Mouse (Mus musculus): ENCODE data around the gene Gm8369. TPM values are rescaled to one million over a fixed set of nuclear protein-coding genes. Genes with fewer than 3 reads are reported as not detected.
"Not testable (repeated sequence)": the region's sequence is repeated elsewhere in the genome, so short reads cannot be mapped to it uniquely, and the experiment has no call there.

Gene Gm8369
- polyA plus RNA-seq (2012), result not detected in 2 replicates

DNA sequence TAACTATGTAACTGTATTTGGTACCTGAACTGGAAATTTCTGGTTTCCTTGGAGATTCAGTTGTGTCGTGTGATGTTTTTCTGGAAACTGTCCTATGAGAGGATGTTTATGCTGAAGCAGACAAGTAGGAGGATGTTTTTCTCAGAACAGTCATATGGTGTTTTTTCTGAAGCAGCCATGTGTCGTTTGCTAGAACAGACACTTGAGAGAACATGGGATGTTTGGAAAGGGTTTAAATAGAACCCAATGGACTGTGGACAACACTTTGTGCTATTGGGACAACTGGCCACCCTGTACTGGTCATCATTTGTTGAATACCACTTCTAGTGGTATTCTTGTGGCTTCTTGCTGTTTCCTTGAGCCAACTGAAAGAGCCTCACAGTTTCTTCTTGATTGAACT, at the start of gene Gm8369:
Gene Gm8369, plus strand, starts transcription at position 193 of the 400 bp plus-strand sequence.
- no peak for TF ChIP-seq GATA1 (IDR thresholded peaks at IDR 0.05; ENCODE audit: low read length)

DNA sequence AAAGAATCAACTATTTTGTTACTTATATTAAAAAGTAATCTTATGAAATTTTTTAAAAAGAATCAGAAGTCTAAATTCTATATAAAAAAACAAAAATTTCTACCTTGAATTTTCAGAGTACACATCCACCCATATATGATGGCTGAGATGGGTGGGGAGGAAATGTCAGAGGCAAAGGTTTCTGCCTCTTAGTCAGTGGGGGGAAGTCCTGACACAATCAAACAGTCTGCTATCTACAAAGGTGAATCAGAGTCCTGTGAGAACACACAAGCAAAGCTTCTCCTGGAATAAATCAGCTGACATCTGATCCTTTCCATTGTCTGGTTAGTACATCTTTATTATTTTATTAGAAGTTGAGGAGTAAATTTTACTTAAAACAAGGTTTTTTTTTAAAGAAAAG, 42.4 kb upstream of the Gm8369 start, which contains the start of gene Ms4a4b:
Gene Ms4a4b, plus strand, starts transcription at position 216 of the 400 bp plus-strand sequence.
- no peak for TF ChIP-seq GATA1 (IDR thresholded peaks at IDR 0.05; ENCODE audit: low read length)

DNA sequence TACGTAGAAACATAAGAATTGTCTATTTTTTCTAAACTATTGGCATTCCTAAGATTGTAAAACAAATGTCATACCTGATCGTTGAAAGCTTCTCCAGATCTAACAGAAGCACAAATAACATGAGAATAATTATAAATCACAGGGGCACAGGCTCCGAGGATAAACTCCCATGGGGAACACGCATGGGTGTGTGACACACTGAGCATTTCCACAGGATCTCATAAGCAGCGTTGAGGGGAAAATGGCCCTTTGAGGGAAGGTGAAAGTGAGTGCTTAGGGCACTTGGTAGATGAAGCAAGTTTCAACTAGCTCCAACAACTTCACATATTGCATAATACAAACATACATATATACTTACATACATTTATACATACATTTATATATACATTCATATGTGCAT, 41.8 kb upstream of the Gm8369 start:
- no peak for TF ChIP-seq GATA1 (IDR thresholded peaks at IDR 0.05; ENCODE audit: low read length)

DNA sequence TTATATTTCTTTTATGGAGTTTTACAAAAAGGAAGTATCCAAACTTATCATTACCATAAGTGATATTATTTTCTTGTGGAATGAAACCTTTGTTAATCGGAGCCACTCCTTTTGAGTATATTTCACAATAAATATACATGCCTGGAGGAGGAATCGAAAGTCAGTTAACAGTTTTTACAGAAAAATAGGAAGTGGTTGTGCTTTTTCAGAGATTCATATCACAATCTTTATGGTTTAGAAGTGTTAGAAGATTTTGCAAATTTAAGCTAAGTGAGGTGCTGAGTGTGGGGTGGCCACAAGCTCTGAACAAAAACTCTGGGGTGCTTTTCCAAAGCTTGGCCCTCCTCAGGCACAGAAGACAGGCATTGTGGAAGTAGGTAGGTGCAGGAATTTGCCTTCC, 38.5 kb upstream of the Gm8369 start:
- no peak for TF ChIP-seq GATA1 (IDR thresholded peaks at IDR 0.05; ENCODE audit: low read length)

DNA sequence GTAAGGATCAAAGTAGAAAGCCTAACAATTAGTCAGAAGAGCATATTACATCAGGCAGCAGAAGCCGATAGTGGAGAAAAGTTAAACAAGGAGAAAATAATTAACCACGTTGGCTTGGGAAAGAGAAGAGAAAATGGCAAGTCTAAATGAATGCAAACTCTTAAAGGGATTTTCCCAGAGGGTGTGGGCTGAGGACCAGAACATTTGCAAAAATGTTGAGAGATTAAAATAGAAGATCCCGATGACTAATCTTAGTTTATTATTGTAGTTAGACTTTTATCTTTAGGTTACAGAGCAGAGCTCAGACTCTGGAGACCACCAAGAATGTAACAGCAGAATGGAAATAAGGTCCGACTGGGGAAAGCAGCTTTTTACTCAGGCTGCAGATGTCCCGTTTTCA, 19.3 kb upstream of the Gm8369 start:
- no peak for TF ChIP-seq GATA1 (IDR thresholded peaks at IDR 0.05; ENCODE audit: low read length)

DNA sequence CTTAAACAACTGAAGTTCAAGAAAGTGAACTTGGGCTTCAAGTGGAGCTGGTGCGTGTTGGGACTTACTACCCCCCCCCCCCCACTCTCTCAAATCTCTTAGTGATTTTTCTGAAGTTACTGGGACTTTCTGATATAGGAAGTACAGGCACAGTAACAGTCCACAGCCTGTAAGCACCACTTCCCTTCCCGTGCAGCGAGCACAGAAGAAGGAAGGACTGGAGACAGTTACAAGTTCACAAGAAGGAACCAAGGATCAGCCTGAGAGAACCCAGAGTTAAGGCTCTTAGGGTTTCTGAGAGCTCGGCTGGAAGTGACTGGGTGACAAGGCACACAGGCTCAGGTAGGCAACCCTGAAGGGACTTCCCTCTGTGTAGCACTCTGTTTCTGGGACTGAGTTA, 16.5 kb upstream of the Gm8369 start, which contains the start of gene Ms4a6c:
Gene Ms4a6c, plus strand, starts transcription at position 152 of the 400 bp plus-strand sequence.
- not testable (repeated sequence) for TF ChIP-seq GATA1 (IDR thresholded peaks at IDR 0.05; ENCODE audit: low read length)

DNA sequence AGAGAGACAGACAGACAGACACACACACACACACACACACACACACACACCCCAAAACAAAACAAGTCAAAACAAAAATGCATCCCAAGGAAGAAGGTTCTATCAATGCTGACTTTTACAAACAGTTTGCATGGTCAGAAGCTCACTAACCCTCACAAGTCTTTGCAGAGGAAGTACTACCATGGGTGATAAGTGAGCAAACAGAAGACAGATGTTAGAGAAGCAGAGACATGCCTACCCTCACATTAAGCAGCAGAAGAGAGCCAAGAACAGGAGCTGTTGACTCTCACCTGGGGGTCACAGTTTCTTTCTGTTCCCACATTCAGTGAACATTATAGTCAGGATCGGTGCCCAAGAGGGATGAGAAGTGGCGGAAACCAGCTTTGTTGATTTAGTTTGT, 6.0 kb upstream of the Gm8369 start:
- TF ChIP-seq GATA1 (IDR thresholded peaks at IDR 0.05; ENCODE audit: low read length), result no peak

DNA sequence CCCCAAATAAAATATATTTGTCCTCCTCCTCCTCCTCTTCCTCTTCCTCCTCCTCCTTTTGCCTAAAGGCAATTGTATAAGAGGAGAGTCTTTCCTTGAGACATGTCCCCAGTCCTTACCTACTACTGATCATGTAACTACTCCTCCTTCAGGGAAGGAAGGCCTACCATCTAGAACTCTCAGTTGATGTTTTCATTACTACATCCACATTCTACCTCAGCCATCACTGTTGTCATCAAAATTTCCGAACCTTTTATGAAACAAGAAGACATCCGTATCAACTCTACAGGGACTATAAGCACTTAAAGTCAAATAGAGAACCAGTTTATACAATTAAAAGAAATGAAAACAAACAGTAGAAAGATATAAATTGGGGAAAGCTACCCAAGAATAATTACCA, 3.1 kb upstream of the Gm8369 start:
- TF ChIP-seq GATA1 (IDR thresholded peaks at IDR 0.05; ENCODE audit: low read length), result no peak

DNA sequence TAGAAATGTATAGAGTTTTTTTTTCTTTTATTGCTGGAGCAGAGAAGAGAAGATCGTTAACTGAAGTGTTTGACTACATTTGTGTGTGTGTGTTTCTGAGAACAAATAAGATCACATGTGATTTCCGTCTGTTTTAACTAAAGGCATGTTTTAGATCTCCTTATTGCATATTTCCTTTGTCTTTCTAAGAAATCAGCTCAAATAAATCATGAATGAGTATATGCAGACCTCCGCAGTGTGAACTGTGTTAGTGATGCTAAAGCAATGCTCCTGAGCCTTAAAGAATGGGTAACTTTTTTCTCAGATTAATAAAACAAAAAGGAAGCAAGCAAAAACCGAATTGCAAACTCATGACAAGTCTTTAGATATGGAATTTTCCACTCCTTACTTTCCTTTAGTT, 1.8 kb upstream of the Gm8369 start:
- TF ChIP-seq GATA1 (IDR thresholded peaks at IDR 0.05; ENCODE audit: low read length), result no peak

DNA sequence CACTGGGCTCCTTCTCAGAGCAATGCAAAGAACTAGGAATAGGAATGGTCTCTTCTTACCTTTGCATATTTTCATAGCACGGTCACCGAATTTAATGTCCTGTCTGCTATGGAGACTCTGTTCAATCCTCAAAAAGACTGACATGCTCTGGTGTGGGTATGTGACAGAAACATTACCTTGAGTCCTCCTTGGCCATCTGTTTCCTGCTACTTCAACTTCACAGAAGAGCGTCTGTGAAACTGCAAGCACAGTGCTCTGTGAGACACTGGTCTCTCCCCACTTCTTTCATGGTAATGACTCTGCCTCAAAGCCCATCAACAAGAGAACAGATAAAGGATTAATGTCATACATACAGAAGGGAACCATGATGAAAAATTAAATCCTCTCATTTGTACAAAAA, 1.4 kb upstream of the Gm8369 start:
- no peak for TF ChIP-seq GATA1 (IDR thresholded peaks at IDR 0.05; ENCODE audit: low read length)

DNA sequence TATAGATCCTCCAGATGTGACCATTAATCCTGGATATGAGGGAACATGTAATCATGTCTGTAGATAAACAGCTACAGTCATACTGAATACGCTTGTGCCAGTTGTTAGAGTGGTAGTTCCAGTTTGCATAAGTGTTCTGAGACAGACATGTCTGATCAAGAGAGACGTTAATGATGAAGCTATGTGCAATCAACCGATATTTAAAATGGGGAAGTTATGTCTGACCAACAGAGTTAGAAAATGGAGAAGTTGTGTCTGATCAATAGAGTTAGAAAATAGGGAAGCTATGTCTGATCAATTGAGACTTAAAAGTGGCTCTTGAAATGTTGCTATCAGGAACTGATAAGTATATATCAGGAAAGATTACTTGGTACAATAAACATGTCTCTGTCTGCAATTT, 472 bp upstream of the Gm8369 start:
- TF ChIP-seq GATA1 (IDR thresholded peaks at IDR 0.05; ENCODE audit: low read length), result peak; percentile 6

DNA sequence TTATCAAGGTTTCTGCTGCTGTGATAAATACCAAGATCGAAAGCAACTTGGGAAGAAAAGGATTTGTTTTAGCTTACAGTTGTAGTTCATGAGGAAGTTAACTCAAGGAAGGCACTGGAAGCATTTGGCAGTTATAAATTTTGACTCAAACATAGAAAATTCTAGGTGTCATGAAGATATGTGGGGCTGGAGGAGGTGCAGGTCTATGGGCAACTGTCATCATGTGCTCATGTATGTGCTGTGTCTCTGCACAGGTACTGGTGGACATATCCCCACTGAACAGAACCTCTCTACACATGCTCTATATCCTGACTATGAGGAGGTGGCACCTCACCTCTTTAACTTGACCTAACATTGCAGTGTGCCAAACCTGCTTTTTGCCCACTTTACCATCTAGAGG, 861 bp downstream of the Gm8369 start:
- TF ChIP-seq GATA1 (IDR thresholded peaks at IDR 0.05; ENCODE audit: low read length), result no peak

DNA sequence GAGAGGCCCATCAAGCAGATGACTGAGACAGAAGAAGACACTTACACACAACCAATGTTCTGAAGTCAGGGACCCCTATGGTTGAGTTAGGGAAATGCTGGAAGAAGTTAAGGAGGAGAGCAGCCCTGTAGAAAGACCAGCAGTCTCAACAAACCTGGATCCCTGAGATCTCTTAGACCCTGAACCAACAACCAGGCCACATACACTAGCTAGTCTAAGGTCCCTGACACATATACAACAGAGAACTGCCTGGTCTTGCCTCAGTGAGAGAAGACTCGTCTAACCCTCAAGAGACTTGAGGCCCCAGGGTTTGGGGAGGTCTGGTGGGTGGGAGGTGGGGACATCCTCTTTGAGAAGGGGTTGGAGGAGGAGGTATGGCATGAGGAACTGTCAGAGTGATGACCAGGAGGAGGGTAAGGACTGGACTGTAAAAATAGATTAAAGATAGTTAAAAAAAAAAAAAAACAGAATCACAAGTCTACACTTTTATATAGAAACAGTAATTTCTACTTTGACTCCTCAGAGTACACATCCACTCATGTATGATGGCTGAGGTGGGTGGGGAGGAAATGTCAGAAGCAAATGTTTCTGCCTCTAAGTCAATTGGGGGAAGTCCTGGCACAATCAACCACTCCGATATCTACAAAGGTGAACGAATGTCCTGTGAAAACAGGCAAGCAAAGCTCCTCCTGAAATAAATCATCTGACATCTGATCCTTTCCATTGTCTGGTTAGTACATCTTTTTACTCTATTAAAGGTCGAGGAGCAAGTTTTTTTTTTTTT, 5.9 kb downstream of the Gm8369 start:
- TF ChIP-seq GATA1 (IDR thresholded peaks at IDR 0.05; ENCODE audit: low read length), result no peak

DNA sequence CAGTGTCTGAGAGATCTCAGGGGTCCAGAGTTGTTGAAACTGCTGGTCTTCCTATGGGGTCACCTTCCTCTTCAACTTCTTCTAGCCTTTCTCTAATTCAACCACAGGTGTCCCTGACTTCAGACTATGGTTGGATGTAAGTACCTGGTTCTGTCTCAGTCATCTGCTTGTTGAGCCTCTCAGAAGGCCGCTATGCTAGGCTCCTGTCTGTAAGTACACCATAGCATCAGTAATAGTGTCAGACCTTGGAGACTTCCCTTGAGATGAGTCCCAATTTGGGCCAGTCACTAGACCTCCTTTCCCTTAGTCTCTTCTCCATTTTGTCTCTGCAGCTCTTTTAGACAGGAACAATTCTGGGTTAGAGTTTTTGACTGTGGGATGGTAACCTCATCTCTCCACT, 6.9 kb downstream of the Gm8369 start:
- TF ChIP-seq GATA1 (IDR thresholded peaks at IDR 0.05; ENCODE audit: low read length), result no peak

DNA sequence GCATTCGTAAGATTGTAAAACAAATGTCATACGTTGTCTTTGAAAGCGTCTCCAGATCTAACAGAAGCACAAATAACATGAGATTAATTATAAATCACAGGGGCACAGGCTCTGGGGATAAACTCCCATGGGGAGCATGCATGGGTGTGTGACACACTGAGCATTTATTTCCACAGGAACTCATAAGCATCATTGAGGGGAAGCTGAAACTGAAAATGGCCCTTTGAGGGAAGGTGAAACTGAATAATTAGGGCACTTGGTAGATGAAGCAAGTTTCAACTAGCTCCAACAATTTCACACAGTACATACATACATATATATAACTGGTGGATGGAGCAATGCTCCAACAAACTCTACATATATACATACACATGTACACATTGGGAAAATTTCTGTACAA, 8.8 kb downstream of the Gm8369 start:
- TF ChIP-seq GATA1 (IDR thresholded peaks at IDR 0.05; ENCODE audit: low read length), result no peak

DNA sequence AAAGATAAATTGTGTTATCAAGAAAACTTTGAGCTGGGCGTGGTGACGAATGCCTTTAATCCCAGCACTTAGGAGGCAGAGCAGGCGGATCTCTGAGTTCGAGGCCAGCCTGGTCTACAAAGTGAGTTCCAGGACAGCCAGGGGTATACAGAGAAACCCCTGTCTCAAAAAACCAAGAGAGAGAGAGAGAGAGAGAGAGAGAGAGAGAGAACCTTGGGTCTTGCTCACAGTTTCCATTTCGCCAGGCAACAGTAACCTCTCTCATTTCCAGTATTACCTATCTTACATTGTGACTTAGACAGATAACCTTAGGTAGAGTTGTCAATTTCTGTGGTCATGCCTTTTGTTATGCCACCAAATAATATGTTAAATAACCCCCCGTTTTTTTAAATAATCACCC, 10.6 kb downstream of the Gm8369 start:
- TF ChIP-seq GATA1 (IDR thresholded peaks at IDR 0.05; ENCODE audit: low read length), result no peak

DNA sequence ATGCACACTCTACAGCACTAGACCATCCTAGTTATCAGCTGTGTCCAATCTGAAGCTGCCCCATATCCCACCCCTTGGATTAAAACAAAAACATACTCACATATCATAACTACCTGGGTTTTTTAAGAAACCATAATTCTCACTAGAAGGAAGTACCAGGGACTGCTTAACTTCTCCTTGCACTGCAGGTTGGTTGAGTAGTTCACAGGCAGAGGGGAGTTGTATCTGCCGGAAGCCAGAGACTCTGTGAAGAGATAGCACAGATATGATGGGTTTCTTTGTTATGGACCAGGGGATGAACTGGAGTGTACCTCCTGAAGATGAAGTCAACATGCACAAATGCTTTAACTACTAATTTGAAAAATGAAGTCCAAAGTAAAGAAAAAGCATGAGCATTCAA, 15.1 kb downstream of the Gm8369 start:
- TF ChIP-seq GATA1 (IDR thresholded peaks at IDR 0.05; ENCODE audit: low read length), result no peak
